Mouse (Mus musculus): Measurements from ENCODE around the gene Mpdu1.
A peak's percentile ranks its signal among the peaks of the same experiment; 100 is the strongest.
"Not testable (repeated sequence)": the region's sequence is repeated elsewhere in the genome, so short reads cannot be mapped to it uniquely, and the experiment has no call there.

Gene Mpdu1

DNA sequence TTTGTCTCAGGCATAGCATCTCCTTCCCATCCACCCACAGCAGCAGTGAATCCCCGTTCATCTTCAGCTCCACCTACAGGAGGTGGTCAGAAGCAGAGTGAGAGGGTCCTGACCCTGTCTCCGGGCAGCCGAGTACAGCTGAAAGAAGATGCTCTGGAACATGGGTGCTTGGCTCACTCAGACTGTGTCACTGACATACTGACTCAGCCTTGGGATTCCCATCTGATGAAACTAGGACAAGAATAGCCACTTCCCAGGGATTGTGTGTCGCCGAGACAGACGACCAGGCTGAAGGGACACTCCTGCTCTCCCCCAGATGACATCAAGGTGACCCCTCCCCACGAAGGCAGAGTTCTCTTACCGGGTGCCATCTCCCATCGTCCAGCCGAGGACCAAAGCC, 45.7 kb downstream of the Mpdu1 start:
- no peak for DNase-seq

- DNase-seq, result not testable (repeated sequence)
Observed at GRCm38 (mm10) chr11:69614257-69614588, 48.2 kb downstream of the Mpdu1 start.

- DNase-seq, result peak; percentile 82
Observed at GRCm38 (mm10) chr11:69613553-69614256, 48.7 kb downstream of the Mpdu1 start.

DNA sequence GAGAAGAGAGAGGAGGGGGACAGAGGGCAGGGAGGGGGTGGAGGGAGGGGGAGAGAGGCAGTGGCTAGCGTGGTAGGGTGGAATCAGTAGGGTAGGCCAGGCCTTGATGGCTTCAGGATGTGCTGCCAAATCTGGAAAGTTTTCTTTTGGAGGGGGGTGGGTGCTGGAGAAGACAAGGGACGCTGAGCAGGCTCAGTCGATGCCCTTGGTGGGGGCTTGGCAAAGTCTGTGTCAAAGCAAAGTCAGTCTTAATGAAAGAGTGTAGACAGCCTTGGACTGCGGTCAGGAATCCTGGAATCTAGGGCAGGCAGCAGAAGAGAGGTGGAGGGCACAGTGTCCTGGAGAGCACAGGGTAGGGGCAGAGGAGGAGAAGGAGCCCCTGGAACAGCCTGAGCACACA, 51.5 kb downstream of the Mpdu1 start:
- no peak for DNase-seq

GRCm38 (mm10) chr11:69609416-69609815, 53.0 kb downstream of the Mpdu1 start:
- DNase-seq, result no peak

GRCm38 (mm10) chr11:69608525-69608924, 53.9 kb downstream of the Mpdu1 start:
- DNase-seq, result no peak

GRCm38 (mm10) chr11:69606832-69607231, 55.6 kb downstream of the Mpdu1 start:
- DNase-seq, result no peak

All from cerebellum, adult 8-10 months (tissue).